Mouse (Mus musculus) embryo, embryonic 11 days (tissue): ENCODE data around the gene Gzmb.
A peak's percentile ranks its signal among the peaks of the same experiment; 100 is the strongest.
"Not testable (repeated sequence)": the region's sequence is repeated elsewhere in the genome, so short reads cannot be mapped to it uniquely, and the experiment has no call there.

Source experiments
- DNase-seq: peaks from one replicate; pipeline ENCODE4 v3.0.0-alpha.2; 2015

Gene Gzmb

DNA sequence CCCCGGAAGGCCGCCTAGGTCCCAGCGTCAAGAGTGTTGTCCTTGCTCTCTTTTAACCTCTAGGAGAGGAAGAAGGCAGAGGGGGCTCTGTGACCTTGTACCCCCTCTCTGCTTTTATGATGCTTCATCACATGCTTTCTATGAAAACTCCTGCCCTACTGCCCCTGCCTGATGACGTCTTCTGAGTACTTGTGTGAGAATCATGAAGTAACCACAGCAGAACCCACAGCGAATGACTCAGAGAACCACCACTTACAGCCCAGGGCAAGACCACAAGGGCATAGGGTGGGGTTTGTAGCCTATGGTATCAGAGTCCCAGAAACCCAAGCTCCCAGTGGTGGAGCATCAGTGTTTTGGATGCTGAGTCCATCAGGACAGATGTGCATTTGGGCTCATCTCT lies at the start of gene Gzmb:
Gene Gzmb, minus strand, starts transcription at position 108 of the 400 bp plus-strand sequence.
- DNase-seq = no peak

DNA sequence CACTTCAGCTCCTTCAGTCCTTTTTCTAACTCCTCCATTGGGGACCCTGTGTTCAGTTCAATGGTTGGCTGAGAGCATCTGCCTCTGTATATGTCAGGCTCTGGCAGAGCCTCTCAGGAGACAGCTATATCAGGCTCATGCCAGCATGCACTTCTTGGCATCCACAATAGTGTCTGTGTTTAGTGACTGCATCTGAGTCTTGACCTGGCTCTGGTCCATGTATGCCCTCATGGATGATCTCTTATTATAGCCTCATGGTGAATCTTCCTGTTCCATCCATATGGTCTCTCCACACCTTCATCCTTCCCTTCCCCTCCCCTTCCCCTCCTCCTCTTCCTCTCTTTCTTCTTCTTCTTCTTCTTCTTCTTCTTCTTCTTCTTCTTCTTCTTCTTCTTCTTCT lies 49.7 kb upstream of the Gzmb start:
- not testable (repeated sequence) for DNase-seq

DNA sequence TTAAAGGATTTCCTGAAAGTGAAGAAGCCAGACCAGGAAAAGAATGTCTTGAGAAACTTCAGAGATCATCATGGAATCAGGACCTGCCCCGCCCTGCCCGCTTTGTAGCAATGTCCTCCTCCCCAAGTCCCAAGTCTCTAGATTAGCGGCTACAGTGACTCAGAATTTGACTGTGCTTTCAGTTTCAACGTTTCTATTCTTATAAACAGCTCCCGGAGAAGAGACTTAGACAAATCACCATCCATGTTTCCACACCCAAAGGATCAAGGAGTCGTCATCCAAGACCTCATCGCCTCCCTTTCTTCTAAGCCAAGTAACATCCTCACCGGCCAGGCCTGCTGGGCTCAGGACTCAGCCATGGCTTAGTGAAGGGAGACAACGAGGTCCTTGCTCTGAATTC lies 48.2 kb upstream of the Gzmb start:
- DNase-seq = no peak

- DNase-seq = peak; percentile 87
These were observed 42.1 kb upstream of the Gzmb start for GRCm38 (mm10) chr14:56304149-56304548.

GRCm38 (mm10) chr14:56303506-56304025 lies 41.5 kb upstream of the Gzmb start:
- DNase-seq = no peak

DNA sequence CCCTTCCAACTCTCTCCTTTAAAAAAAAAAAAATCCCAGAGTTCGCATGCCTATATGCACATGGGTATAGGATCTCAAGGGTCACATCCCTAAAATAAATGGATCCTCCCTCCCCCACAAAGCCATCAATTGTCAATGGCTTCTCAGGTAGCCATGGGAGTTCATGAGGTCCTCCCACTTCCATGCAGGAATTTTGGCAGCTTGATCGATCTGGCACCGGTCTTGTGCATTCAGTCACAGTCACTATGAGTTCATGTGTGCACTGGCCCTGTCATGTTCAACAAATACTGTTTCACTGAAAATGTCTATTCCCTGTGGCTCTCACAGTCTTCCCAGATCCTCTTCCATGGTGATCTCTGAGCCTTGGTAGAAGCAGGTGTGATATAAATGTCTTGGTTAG lies 40.0 kb upstream of the Gzmb start:
- DNase-seq = no peak

DNA sequence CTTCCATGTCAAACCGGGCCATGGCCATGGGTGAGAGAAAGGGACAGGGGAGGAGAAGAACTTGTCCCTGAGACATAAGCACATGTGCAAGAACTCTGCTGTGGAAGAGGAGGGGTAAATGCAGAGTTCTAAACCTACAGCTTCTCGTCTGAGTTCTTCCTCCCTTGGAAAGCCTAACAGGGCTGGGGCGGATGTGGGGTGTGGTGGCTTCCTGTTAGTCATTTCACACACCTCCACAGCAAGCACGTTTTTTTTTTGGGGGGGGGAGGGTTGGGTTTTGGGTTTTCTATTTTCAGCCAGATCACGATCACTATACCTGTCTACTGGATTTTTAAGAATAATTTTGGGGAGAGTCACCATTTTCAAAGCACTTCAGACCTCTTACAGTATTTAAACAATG lies 34.7 kb upstream of the Gzmb start:
- no peak for DNase-seq

DNA sequence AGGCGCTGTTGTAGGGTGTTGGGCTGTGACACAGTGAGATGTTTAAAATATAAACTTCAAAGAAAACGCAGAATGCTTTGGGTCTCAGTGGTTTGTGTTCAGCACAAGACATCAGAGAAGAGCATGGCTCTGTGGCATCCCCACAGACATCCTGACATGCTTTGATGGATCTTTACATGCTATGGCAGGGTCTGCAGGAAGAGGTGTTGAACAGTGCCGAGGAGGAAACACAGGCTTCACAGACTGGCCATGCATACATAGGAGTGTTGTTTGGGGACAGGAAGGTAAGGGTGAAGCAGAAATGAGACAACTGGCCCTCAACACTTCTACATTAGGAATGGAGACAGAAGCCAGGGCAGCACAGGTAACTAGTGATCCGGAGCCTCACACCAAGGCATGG lies 34.0 kb upstream of the Gzmb start:
- no peak for DNase-seq

DNA sequence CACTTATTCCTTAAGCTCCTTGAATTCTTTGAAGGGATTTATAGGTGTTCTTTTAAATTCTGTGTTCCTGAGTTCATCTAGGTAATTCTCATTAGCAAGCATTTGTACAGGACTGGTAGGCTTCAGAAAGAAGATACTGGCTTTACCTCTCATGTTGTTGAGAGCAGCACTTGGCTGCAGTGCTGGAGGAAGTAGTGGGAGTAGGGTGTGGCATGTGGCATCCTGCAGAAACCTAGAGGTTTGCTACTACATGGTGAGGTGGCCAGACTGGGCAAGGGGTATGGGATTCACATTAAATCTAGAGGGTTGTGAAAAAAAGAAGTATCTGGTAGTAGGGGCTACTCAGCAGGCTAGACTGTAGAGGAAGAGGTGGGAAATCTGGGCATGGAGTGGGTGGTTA lies 31.1 kb upstream of the Gzmb start:
- DNase-seq = no peak

DNA sequence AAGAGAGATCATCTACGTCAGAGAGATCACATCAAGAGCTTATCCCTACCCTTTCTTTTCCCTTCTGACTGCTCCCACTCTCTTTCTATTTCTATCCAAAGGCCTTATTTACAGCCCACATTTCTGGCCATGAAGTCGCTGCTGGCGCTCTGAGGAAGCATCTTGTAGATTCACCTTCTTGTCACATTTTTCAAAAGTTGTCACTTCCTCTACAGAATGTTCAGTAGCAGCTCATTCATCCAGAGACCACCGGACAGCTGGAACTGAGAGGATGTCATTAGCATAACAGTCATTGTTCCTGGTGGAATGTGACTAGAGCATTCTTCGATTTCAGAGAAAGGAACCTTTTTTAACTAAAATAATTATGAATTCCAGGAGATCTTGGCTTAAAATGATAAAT lies 26.6 kb upstream of the Gzmb start:
- no peak for DNase-seq

DNA sequence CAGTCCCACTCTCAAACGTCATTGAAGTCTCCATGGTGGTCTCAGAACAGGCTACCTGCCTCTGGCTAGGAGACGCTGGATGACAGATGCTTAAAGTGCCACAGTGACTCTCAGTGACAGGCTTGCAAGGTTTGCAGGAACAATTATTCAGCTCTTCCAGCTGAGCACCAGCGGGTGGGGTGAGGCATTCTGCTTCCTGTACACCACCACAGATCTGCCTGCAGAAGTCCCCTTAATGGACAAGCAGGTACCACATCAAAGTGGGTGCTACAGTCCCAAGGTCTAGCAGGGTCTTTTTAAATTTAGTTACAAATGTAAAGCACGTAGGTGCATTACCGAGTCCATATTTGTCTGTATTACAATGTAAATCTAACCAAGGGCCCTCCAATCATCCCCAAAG lies 25.7 kb upstream of the Gzmb start:
- no peak for DNase-seq

DNA sequence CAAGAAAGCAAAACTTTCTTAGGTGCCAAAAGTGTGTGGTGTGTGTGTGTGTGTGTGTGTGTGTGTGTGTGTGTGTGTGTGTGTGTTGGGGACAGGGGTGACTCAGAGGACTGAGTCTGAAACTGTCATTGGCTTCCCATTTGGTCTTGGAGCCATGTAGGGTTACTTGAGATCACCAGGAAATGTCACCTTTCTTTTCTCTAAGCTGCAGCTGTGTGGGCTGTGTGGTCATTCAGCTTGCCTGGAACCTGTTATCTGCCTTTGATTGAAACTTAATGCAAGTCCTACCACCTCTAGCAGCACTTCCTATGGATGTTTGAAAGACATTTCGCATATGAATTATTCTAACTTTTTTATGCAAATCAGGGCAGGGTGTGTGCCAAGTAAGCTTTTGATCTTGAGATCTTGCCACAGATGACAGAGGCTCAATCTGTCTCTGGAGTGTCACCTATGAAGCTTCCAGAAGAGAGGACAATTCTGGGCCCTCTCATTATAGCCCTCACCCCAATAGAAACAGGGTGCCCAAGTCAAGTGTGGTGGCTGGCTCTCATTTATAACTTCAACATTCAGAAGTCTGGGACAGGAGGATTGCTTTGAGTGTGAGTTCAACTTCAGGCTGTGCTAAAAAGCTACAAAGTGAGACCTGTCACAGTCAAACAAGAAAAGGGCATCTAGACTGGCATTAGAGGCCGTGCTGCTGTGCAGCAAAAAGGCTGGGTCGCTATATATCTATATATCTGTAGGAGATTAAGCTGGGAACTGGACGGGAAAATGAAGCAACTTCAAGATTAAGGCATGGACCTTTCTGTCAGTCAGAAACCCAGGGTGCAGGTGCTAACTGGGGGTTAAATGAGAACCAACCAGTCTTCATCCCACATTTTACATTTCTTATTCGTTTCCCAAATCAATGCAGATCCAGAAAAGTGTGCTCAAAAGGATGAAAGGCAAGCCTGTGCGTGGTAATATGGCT lies 22.6 kb upstream of the Gzmb start:
- DNase-seq = no peak

GRCm38 (mm10) chr14:56283816-56284215 lies 21.8 kb upstream of the Gzmb start:
- no peak for DNase-seq

- DNase-seq = no peak
These were observed 19.0 kb upstream of the Gzmb start for GRCm38 (mm10) chr14:56281090-56281489.

DNA sequence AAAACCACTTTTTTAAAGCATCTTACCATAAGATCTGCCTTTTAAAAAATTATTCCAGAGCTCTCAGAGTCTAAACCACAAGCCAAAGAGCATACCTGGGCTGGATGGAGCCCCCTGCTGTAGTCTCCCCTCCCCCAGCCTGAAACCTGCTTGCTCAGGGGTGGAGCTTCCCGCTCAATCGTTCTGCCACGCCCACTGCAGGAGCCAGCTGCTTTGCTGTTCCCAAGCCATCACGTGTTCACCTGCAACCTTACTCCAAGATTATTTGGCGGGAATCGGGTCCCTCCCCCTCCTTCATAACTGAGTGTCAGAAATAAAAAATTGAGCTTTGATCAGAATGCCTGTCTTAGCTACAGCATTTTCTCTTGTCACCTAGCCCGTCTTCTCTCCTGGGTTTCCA lies 16.6 kb upstream of the Gzmb start:
- not testable (repeated sequence) for DNase-seq

DNA sequence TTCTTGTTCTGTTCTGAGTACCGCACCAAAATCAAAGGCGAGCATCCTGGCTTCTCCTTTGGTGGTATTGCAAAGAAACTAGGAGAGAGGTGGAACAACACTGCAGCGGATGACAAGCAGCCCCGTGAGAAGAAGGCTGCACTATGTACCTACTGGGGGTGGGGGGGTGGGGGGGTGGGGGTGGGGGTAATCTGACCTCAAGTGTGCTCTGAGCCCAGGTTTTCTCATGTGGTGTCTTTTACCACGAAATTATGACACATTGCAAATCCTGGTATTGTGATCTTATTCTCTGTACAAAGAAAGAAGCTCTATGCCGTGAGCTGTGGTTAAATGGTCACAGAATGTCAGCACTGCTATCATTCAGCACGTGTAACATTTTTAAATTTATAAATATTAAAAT lies 14.0 kb upstream of the Gzmb start:
- DNase-seq = not testable (repeated sequence)

DNA sequence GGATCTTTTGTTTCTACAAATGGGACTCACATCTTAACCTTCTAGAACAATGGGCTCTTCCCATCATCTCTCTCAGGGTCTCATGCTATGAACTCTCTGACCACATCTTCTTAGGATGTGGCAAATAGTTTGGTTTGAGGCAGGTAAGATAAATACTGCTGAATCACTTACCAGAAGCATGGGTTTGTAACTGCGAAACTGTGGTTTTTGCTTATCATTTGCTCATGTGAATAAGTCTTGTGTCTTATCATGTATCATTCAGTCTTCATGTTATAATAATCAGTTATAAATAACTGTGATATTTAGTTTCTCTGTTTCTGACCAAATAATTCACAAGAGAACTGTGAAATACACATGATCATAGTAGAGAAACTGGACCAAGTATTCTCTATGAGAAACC lies 4.0 kb upstream of the Gzmb start:
- DNase-seq = no peak

GRCm38 (mm10) chr14:56240409-56240808 lies 21.7 kb downstream of the Gzmb start:
- no peak for DNase-seq

- DNase-seq = no peak
These were observed 27.5 kb downstream of the Gzmb start, which contains the start of gene Gzmc for GRCm38 (mm10) chr14:56234556-56234955. TSS of gene Gzmc (minus strand) at chr14:56234656.

DNA sequence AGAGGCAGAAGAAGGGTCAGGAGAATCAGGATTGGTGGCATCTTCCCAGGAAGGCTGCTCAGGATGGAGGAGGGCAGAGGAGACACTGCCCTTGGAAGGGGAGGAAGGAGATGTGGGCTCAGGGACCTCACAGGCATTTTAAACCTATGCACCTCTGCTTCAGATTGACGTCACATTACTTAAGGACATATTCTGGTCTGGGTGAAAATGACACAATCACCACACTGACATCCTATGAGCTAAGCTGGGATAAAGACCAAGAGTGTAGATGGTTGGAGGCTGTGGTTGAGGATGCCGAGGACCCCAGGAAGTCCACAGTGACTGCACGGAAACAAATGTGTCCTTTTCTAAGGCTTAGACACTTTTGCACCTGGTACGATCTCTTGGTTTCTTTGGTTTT lies 50.7 kb downstream of the Gzmb start, which contains the start of gene Gzmf:
Gene Gzmf, minus strand, starts transcription at position 101 of the 400 bp plus-strand sequence.
- no peak for DNase-seq
